Mouse (Mus musculus) heart, embryonic 14.5 days (tissue): ENCODE measurements around the gene Fgfr2. TPM values are rescaled to one million over a fixed set of nuclear protein-coding genes. Genes with fewer than 3 reads are reported as not detected.
A peak's percentile ranks its signal among the peaks of the same experiment; 100 is the strongest.

Source experiments
- ATAC-seq: fragments of 200-750 bp; cut with Nextera tagmentation; 2 replicates; pipeline ENCODE4 v1.8.0; 2017; ENCODE audit warnings: low read depth, moderate TSS enrichment; ENCODE audit not compliant: insufficient number of reproducible peaks, insufficient read depth, low FRiP score
- H3K27ac ChIP-seq, 2 experiments: fragments of 200-500 bp in 1 of 2; fragments of 300-500 bp in 1 of 2; sonication (generic) in 1 of 2; replicated peaks in 1 of 2; 2 replicates each; pipeline ENCODE4 v1.5.1; 2012 to 2014; ENCODE audit warnings: low read depth in 2 of 2, low read length in 2 of 2, control low read depth in 1 of 2, mild to moderate bottlenecking in 1 of 2, mixed read lengths in 1 of 2; ENCODE audit not compliant: control insufficient read depth in 1 of 2, insufficient read depth in 1 of 2
- H3K27me3 ChIP-seq: fragments of 300-500 bp; sonication (generic); 2 replicates; pipeline ENCODE4 v1.6.1; 2014; ENCODE audit warnings: mild to moderate bottlenecking, low read length, control low read depth; ENCODE audit not compliant: control insufficient read depth, insufficient read depth
- H3K36me3 ChIP-seq: fragments of 300-500 bp; sonication (generic); 2 replicates; pipeline ENCODE4 v1.6.1; 2014; ENCODE audit warnings: mild to moderate bottlenecking, control low read depth, low read length, mixed read lengths; ENCODE audit not compliant: control insufficient read depth, insufficient read depth
- H3K4me1 ChIP-seq, 2 experiments: fragments of 200-500 bp in 1 of 2; fragments of 300-500 bp in 1 of 2; sonication (generic) in 1 of 2; 2 replicates each; pipeline ENCODE4 v1.6.1; 2012 to 2014; ENCODE audit warnings: low read length in 2 of 2, control low read depth in 1 of 2, mixed read lengths in 1 of 2; ENCODE audit not compliant: control insufficient read depth in 2 of 2, insufficient read depth in 2 of 2
- H3K4me2 ChIP-seq: fragments of 300-500 bp; sonication (generic); 2 replicates; pipeline ENCODE4 v1.6.1; 2014; ENCODE audit warnings: mild to moderate bottlenecking, low read length
- H3K4me3 ChIP-seq, 2 experiments: fragments of 200-500 bp in 1 of 2; fragments of 300-500 bp in 1 of 2; sonication (generic) in 1 of 2; 2 replicates each; pipeline ENCODE4 v1.5.1; 2012 to 2014; ENCODE audit warnings: low read length in 2 of 2, mild to moderate bottlenecking in 2 of 2, control low read depth in 1 of 2, low read depth in 1 of 2, moderate library complexity in 1 of 2; ENCODE audit not compliant: control insufficient read depth in 1 of 2, insufficient read depth in 1 of 2
- H3K9ac ChIP-seq: fragments of 300-500 bp; sonication (generic); 2 replicates; pipeline ENCODE4 v1.6.1; 2014; ENCODE audit warnings: mild to moderate bottlenecking, low read length
- H3K9me3 ChIP-seq: fragments of 300-500 bp; sonication (generic); 2 replicates; pipeline ENCODE4 v1.6.1; 2016; ENCODE audit warnings: low read length, control low read depth; ENCODE audit not compliant: control insufficient read depth
- WGBS: fragments of 180-500 bp; shearing (Covaris S2); extraction: QIAGEN DNeasy Blood & Tissue Kit; methylation state at CpG from one replicate; pipeline ENCODE4 v1.1.7; 2014; 5-methylcytosine and 5-hydroxymethylcytosine counted together
- polyA plus RNA-seq: library from polyadenylated mRNA; unstranded; fragments of >200 nt; fragmentation: Nextera tagmentation; extraction: Ambion mirVana; gene quantifications from 2 replicates; pipeline ENCODE4 v1.2.1, GENCODE M21; 2014

Gene Fgfr2
- polyA plus RNA-seq, 1 experiment from 2014 or later, result 22.4 TPM

DNA sequence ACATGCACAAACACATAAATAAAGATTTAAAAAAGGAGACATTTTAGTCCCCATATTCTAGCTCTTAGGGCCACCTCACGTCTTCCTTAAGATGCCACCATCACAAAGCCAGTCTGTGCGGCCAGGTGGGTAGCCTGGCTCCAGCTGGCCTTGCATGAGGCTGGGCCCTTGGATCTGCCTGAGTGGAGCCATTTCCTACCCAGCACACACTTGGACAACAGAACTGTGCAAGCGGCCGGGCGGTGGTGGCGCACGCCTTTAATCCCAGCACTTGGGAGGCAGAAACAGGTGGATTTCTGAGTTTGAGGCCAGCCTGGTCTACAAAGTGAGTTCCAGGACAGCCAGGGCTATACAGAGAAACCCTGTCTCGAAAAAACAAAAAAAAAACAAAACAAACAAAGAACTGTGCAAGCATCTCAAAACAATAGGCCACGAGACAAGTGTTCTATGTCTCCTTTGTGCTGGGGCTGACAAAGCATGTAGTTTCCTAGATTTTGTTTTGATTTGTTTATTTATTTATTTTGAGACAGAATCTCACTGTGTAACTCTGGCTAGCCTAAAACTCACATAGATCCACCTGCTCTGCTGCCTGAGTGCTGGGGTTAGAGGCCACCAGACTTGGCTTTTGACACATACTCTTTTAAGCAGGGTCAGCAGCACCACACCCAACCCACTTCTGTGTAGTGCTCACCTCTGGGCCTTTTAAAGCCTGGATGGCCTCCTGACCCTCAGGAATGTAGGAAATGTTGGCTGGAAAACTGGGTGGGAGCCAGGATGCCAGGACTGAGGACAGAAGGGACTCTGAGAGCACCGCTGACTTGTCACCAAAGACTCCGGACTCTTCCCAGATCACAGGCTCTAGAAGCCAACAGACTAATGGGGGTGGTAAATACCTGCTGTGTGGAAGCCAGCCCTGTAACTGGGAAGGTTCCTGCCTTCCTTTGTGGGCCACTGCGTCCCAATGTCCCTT lies 400.5 kb downstream of the Fgfr2 start:
- WGBS, result 75% methylated on average over 12 of the region's 12 CpGs
- Histone ChIP-seq H3K27me3 (no peaks in the 10 kb centered on the region), H3K9ac (no peak overlapping the region), H3K27ac (peak overlapping the region; percentile 41 to 73), H3K4me2 (no peak overlapping the region), H3K36me3 (no peaks in the 10 kb centered on the region), H3K9me3 (no peaks in the 10 kb centered on the region), H3K4me1 (peaks cover 20 to 39% of the 10 kb centered on the region in 2 experiments), H3K4me3 (no peak overlapping the region)
- ATAC-seq, result no peak; the same call in 1 of the 2 replicates

DNA sequence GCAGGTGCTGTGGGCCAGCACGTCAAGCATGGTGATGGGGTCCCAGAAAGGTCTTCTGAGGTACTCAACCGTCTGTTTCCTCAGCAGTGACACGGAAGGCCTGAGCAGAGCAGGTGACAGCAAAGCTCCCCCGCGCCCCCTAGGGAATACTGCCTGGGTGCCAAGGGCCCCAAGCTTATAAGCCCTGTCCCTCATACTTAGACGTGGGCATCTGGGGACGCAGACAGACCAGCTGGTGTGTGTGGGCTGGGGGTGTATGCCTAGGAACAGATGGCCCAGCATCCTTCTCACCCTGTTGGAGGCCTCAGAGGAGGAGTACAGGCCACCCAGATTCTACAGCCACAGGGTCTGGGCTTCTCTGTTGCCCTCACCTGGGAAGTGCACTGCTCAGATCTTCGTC lies 402.6 kb downstream of the Fgfr2 start:
- Histone ChIP-seq H3K4me3 (no peak overlapping the region), H3K27me3 (no peaks in the 10 kb centered on the region), H3K4me2 (no peak overlapping the region), H3K36me3 (peaks cover 3% of the 10 kb centered on the region), H3K27ac (no peak overlapping the region), H3K9me3 (no peaks in the 10 kb centered on the region), H3K4me1 (peaks cover 21 to 41% of the 10 kb centered on the region in 2 experiments), H3K9ac (no peak overlapping the region)
- WGBS, result 72% methylated on average over 8 of the region's 8 CpGs
- ATAC-seq, result no peak

DNA sequence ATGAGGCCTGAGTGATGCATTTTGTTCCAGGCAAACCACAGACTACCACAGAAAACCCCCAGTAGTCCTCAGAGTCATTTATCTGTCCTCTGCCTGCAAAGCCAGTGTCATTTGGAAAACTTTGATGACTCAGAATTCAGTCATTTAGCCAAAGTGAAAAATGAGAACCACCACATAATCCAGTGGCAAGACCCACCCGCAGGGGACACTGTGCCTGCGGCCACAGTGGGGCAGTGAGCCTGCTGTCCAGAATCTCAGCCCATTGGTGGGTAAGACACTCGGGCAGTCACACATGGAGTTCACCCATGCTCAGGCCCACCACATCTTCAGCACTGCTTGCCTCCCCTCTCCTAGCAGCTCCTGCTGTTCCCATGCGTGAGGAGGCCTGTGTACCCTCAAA lies 403.6 kb downstream of the Fgfr2 start:
- Histone ChIP-seq H3K9ac (no peak overlapping the region), H3K4me2 (no peak overlapping the region), H3K27ac (no peak overlapping the region), H3K27me3 (no peaks in the 10 kb centered on the region), H3K4me1 (peaks cover 28 to 43% of the 10 kb centered on the region in 2 experiments), H3K9me3 (no peaks in the 10 kb centered on the region), H3K4me3 (no peak overlapping the region), H3K36me3 (peaks cover 9% of the 10 kb centered on the region)
- 85% methylated on average over 4 of the region's 4 CpGs for WGBS
- ATAC-seq, result no peak

DNA sequence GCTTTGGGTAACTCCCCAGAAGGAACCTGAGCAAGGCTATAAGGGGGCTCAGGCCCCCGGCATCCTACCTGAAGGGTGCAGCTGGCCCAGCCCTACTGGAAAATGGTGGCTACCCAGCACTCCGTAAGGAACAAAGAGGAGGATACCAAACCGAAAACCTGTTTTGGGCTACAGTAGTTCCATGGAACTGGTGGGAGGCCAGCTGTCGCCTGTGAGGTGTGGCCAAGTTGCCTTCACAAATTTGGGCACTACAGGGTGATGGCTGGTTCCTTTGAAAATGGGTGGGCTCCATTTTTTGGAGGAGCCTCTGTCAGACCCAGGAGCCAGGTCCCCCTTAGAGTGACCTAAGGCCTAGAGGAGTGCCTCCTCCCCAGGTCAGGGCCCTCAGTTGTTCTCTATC lies 407.9 kb downstream of the Fgfr2 start:
- H3K9me3 ChIP-seq, result no peaks in the 10 kb centered on the region
- WGBS, result 95% methylated on average over 4 of the region's 4 CpGs
- H3K4me3 ChIP-seq, result no peak overlapping the region
- H3K4me1 ChIP-seq, result peaks cover 42 to 54% of the 10 kb centered on the region in 2 experiments
- H3K27me3 ChIP-seq, result no peaks in the 10 kb centered on the region
- H3K27ac ChIP-seq, result peak overlapping the region; percentile 99 to 100
- H3K9ac ChIP-seq, result peak overlapping the region; percentile 65
- H3K36me3 ChIP-seq, result peaks cover 9% of the 10 kb centered on the region
- H3K4me2 ChIP-seq, result no peak overlapping the region
- ATAC-seq, result no peak

DNA sequence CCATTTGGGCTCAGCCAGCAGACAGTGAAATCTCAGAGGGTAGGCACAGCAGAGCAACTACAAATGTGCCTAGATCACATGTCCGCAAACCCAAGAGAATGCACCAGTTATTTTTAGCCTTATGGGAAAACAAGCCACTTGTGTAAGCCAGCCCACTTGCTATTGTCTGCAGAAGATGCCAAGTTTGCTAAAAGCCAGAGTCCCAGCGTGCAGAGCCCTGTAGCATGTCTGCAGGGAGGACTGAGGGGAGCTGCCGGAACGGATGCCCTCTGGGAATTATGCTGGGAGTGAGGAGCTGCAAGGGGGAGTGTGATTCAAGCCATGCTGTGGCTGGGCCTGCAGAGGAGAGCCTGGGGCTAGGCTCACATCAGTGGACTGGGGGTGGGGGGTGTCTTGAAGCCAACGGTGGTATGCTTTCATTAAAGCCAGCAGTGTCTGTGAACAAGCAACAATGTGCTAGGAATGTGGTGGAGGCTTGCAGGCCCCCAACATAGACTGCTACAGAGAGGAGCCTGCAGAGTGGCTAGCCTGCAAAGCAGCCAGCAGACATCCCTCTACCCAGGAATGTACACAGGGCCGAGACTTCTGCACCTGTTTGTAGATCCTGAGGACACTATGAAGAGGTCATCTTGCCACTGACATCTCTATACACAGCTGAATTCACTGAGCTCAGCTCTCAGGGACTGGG lies 408.8 kb downstream of the Fgfr2 start:
- H3K36me3 ChIP-seq, result peaks cover 9% of the 10 kb centered on the region
- peak overlapping the region; percentile 70 for H3K9ac ChIP-seq
- H3K4me1 ChIP-seq, result peaks cover 42 to 52% of the 10 kb centered on the region in 2 experiments
- no peaks in the 10 kb centered on the region for H3K9me3 ChIP-seq
- H3K27me3 ChIP-seq, result no peaks in the 10 kb centered on the region
- peak; percentile 86 for ATAC-seq
- H3K4me3 ChIP-seq, result no peak overlapping the region
- WGBS, result 4% methylated on average over 6 of the region's 6 CpGs
- peak overlapping the region; percentile 45 for H3K4me2 ChIP-seq
- H3K27ac ChIP-seq, result peak overlapping the region; percentile 99 to 100

DNA sequence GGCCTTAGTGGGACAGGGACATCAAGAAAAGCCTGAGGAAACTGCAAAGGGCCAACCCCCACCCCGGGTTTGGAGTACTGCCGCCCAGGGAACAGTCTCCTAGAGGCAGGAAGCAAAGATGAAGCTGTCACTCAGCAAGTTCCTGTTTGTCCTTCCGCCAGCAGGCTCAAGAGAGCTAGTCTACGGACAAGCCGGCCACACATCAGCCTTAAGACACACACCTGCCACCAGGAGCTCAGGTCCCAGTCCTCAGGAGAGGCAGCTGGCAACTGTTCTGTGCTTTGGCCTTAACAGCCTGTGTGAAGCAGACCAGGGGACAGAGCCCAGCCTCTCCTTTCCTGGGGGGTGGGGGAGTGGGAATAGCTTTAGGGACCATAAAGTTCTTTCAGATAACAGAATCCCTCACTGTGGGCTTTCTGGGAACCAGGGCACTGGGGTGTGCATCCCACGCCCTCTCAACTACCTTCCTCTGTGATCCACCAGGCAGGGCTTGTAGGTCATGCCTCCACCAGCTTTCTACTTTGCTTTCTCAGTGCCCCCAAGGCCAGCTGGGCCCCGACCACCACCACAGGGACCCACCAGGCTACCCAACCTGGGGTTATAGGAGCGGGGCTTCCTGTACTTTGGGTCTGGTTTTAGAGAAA lies 409.5 kb downstream of the Fgfr2 start:
- no peaks in the 10 kb centered on the region for H3K27me3 ChIP-seq
- peak overlapping the region; percentile 45 for H3K4me2 ChIP-seq
- ATAC-seq, result no peak
- peaks cover 9% of the 10 kb centered on the region for H3K36me3 ChIP-seq
- H3K9me3 ChIP-seq, result no peaks in the 10 kb centered on the region
- H3K9ac ChIP-seq, result peak overlapping the region; percentile 70
- no peak overlapping the region for H3K4me3 ChIP-seq
- H3K27ac ChIP-seq, result peak overlapping the region; percentile 99 to 100
- 28% methylated on average over 8 of the region's 8 CpGs for WGBS
- peaks cover 42 to 49% of the 10 kb centered on the region in 2 experiments for H3K4me1 ChIP-seq

DNA sequence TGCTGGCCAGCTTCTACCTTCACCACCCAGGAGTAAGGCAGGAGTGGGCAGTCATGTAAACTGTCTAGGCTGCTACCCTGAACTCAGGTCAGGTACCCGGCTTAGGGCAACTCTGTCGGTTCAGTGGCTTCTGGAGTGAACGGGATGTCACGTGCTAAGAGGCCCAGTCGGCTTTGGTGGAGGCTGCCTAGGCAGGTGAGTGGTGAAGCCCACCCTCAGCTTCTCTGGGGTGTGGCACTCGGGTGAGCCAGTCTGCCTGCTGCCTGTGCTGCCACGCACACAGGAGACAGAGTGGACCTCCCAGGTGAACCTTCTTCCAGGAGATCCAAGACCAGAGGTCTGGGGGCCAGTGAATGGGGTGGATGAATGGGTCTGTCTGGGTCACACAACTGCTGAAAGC lies 410.2 kb downstream of the Fgfr2 start:
- Histone ChIP-seq H3K9me3 (no peaks in the 10 kb centered on the region), H3K27ac (peak overlapping the region; percentile 99 to 100), H3K36me3 (peaks cover 9% of the 10 kb centered on the region), H3K27me3 (no peaks in the 10 kb centered on the region), H3K4me1 (peaks cover 42 to 49% of the 10 kb centered on the region in 2 experiments), H3K4me2 (no peak overlapping the region), H3K4me3 (no peak overlapping the region), H3K9ac (peak overlapping the region; percentile 70; the same call in 1 of the 2 replicates)
- no peak for ATAC-seq
- 67% methylated on average over 7 of the region's 7 CpGs for WGBS
